Mouse (Mus musculus): Measurements from ENCODE around the gene Lmod3. TPM values are rescaled to one million over a fixed set of nuclear protein-coding genes. Genes with fewer than 3 reads are reported as not detected.

The Lmod3 gene
- polyA plus RNA-seq, 1 experiment from 2014 or later = 7.2 TPM

- H3K4me1 ChIP-seq = 0 out of 2 replicates have a peak, but pooled peaks cover 5% of the 10 kb centered on the region
- no peak overlapping the region for H3K4me2 ChIP-seq
- no peak for ATAC-seq (ENCODE audit: insufficient number of reproducible peaks, low FRiP score, low TSS enrichment, low read depth)
- no peak overlapping the region for H3K4me3 ChIP-seq
- 51% methylated on average over 3 of the region's 3 CpGs for WGBS
- H3K36me3 ChIP-seq = peaks cover 5% of the 10 kb centered on the region
- H3K9ac ChIP-seq = no peak overlapping the region
- no peak overlapping the region for H3K27ac ChIP-seq
- H3K9me3 ChIP-seq = no peaks in the 10 kb centered on the region
- no peaks in the 10 kb centered on the region for H3K27me3 ChIP-seq
Observed at GRCm38 (mm10) chr6:97290687-97291086, 38.1 kb upstream of the Lmod3 start.

- Histone ChIP-seq H3K27ac (no peak overlapping the region), H3K9ac (no peak overlapping the region), H3K4me2 (no peak overlapping the region), H3K4me1 (0 out of 2 replicates have a peak, but pooled peaks cover 5% of the 10 kb centered on the region), H3K27me3 (no peaks in the 10 kb centered on the region), H3K36me3 (no peaks in the 10 kb centered on the region), H3K9me3 (no peaks in the 10 kb centered on the region), H3K4me3 (no peak overlapping the region)
- no peak for ATAC-seq (ENCODE audit: insufficient number of reproducible peaks, low FRiP score, low TSS enrichment, low read depth)
- 84% methylated on average over 4 of the region's 4 CpGs for WGBS
Observed at GRCm38 (mm10) chr6:97289838-97290237, 37.3 kb upstream of the Lmod3 start.

GRCm38 (mm10) chr6:97289316-97289820 lies 36.8 kb upstream of the Lmod3 start:
- 65% methylated on average over 10 of the region's 10 CpGs for WGBS
- H3K4me1 ChIP-seq = 0 out of 2 replicates have a peak, but pooled peaks cover 5% of the 10 kb centered on the region
- no peak overlapping the region for H3K4me2 ChIP-seq
- ATAC-seq (ENCODE audit: insufficient number of reproducible peaks, low FRiP score, low TSS enrichment, low read depth) = no peak
- H3K27ac ChIP-seq = no peak overlapping the region
- H3K4me3 ChIP-seq = no peak overlapping the region
- H3K27me3 ChIP-seq = no peaks in the 10 kb centered on the region
- H3K36me3 ChIP-seq = no peaks in the 10 kb centered on the region
- no peaks in the 10 kb centered on the region for H3K9me3 ChIP-seq
- H3K9ac ChIP-seq = no peak overlapping the region

GRCm38 (mm10) chr6:97288047-97288855 lies 35.7 kb upstream of the Lmod3 start:
- no peak overlapping the region for H3K4me3 ChIP-seq
- 73% methylated on average over 19 of the region's 19 CpGs for WGBS
- H3K36me3 ChIP-seq = no peaks in the 10 kb centered on the region
- no peak overlapping the region for H3K27ac ChIP-seq
- H3K4me1 ChIP-seq = 0 out of 2 replicates have a peak, but pooled peaks cover 3% of the 10 kb centered on the region
- H3K9ac ChIP-seq = no peak overlapping the region
- H3K4me2 ChIP-seq = no peak overlapping the region
- no peaks in the 10 kb centered on the region for H3K27me3 ChIP-seq
- H3K9me3 ChIP-seq = no peaks in the 10 kb centered on the region
- no peak for ATAC-seq (ENCODE audit: insufficient number of reproducible peaks, low FRiP score, low TSS enrichment, low read depth)

GRCm38 (mm10) chr6:97286332-97286731 lies 33.8 kb upstream of the Lmod3 start:
- Histone ChIP-seq H3K4me2 (no peak overlapping the region), H3K27ac (no peak overlapping the region), H3K9ac (no peak overlapping the region), H3K27me3 (no peaks in the 10 kb centered on the region), H3K9me3 (no peaks in the 10 kb centered on the region), H3K4me3 (no peak overlapping the region), H3K4me1 (0 out of 2 replicates have a peak, but pooled peaks cover 2% of the 10 kb centered on the region), H3K36me3 (no peaks in the 10 kb centered on the region)
- WGBS = 85% methylated on average over 5 of the region's 5 CpGs
- ATAC-seq (ENCODE audit: insufficient number of reproducible peaks, low FRiP score, low TSS enrichment, low read depth) = no peak

- no peak for ATAC-seq (ENCODE audit: insufficient number of reproducible peaks, low FRiP score, low TSS enrichment, low read depth)
- H3K27ac ChIP-seq = no peak overlapping the region
- no peak overlapping the region for H3K4me3 ChIP-seq
- no peak overlapping the region for H3K9ac ChIP-seq
- no peaks in the 10 kb centered on the region for H3K9me3 ChIP-seq
- H3K27me3 ChIP-seq = 0 out of 2 replicates have a peak, but pooled peaks cover 4% of the 10 kb centered on the region
- H3K4me2 ChIP-seq = no peak overlapping the region
- H3K4me1 ChIP-seq = peaks cover 5% of the 10 kb centered on the region
- no peaks in the 10 kb centered on the region for H3K36me3 ChIP-seq
- 93% methylated on average over 1 of the region's 1 CpGs for WGBS
Observed at GRCm38 (mm10) chr6:97283676-97284075, 31.1 kb upstream of the Lmod3 start.

GRCm38 (mm10) chr6:97278878-97279277 lies 26.3 kb upstream of the Lmod3 start:
- WGBS = 46% methylated on average over 6 of the region's 6 CpGs
- no peak overlapping the region for H3K4me2 ChIP-seq

GRCm38 (mm10) chr6:97278014-97278787 lies 25.6 kb upstream of the Lmod3 start:
- 5% methylated on average over 19 of the region's 19 CpGs for WGBS

More at GRCm38 (mm10) chr6:97278878-97279277, 26.3 kb upstream of the Lmod3 start:
- Histone ChIP-seq H3K4me3 (no peak overlapping the region), H3K27ac (no peak overlapping the region), H3K9me3 (no peaks in the 10 kb centered on the region), H3K4me1 (peaks cover 26% of the 10 kb centered on the region), H3K36me3 (no peaks in the 10 kb centered on the region), H3K27me3 (peaks cover 7% of the 10 kb centered on the region; the same call in 1 of the 2 replicates), H3K9ac (no peak overlapping the region)
- ATAC-seq (ENCODE audit: insufficient number of reproducible peaks, low FRiP score, low TSS enrichment, low read depth) = no peak

GRCm38 (mm10) chr6:97276890-97277497 lies 24.4 kb upstream of the Lmod3 start:
- H3K4me2 ChIP-seq = no peak overlapping the region
- peaks cover 26% of the 10 kb centered on the region for H3K4me1 ChIP-seq
- peaks cover 7% of the 10 kb centered on the region; the same call in 1 of the 2 replicates for H3K27me3 ChIP-seq
- WGBS = 63% methylated on average over 5 of the region's 5 CpGs
- no peak overlapping the region for H3K9ac ChIP-seq
- H3K9me3 ChIP-seq = no peaks in the 10 kb centered on the region
- no peak overlapping the region for H3K4me3 ChIP-seq
- ATAC-seq (ENCODE audit: insufficient number of reproducible peaks, low FRiP score, low TSS enrichment, low read depth) = no peak
- no peak overlapping the region for H3K27ac ChIP-seq
- H3K36me3 ChIP-seq = no peaks in the 10 kb centered on the region

More at GRCm38 (mm10) chr6:97278014-97278787, 25.6 kb upstream of the Lmod3 start:
- peak overlapping the region; percentile 27; the same call in 1 of the 2 replicates for H3K9ac ChIP-seq
- ATAC-seq (ENCODE audit: insufficient number of reproducible peaks, low FRiP score, low TSS enrichment, low read depth) = peak; percentile 69; the same call in 1 of the 2 replicates
- H3K36me3 ChIP-seq = no peaks in the 10 kb centered on the region
- peak overlapping the region; percentile 28 for H3K4me3 ChIP-seq
- no peaks in the 10 kb centered on the region for H3K9me3 ChIP-seq
- peaks cover 7% of the 10 kb centered on the region; the same call in 1 of the 2 replicates for H3K27me3 ChIP-seq
- peaks cover 26% of the 10 kb centered on the region for H3K4me1 ChIP-seq
- H3K27ac ChIP-seq = no peak overlapping the region
- peak overlapping the region; percentile 58 for H3K4me2 ChIP-seq

- H3K4me1 ChIP-seq = peaks cover 26% of the 10 kb centered on the region
- H3K27ac ChIP-seq = no peak overlapping the region
- no peak overlapping the region for H3K9ac ChIP-seq
- H3K4me3 ChIP-seq = no peak overlapping the region
- H3K4me2 ChIP-seq = no peak overlapping the region
- H3K36me3 ChIP-seq = no peaks in the 10 kb centered on the region
- no peaks in the 10 kb centered on the region for H3K9me3 ChIP-seq
- ATAC-seq (ENCODE audit: insufficient number of reproducible peaks, low FRiP score, low TSS enrichment, low read depth) = no peak
- peaks cover 7% of the 10 kb centered on the region; the same call in 1 of the 2 replicates for H3K27me3 ChIP-seq
- 30% methylated on average over 4 of the region's 4 CpGs for WGBS
Observed at GRCm38 (mm10) chr6:97276366-97276765, 23.8 kb upstream of the Lmod3 start.

- no peak overlapping the region for H3K4me2 ChIP-seq
- peaks cover 7% of the 10 kb centered on the region; the same call in 1 of the 2 replicates for H3K27me3 ChIP-seq
- no peak overlapping the region for H3K4me3 ChIP-seq
- H3K27ac ChIP-seq = no peak overlapping the region
- H3K9ac ChIP-seq = no peak overlapping the region
- H3K36me3 ChIP-seq = no peaks in the 10 kb centered on the region
- peaks cover 26% of the 10 kb centered on the region for H3K4me1 ChIP-seq
- no peak for ATAC-seq (ENCODE audit: insufficient number of reproducible peaks, low FRiP score, low TSS enrichment, low read depth)
- no peaks in the 10 kb centered on the region for H3K9me3 ChIP-seq
- 31% methylated on average over 4 of the region's 4 CpGs for WGBS
Observed at GRCm38 (mm10) chr6:97275760-97276159, 23.2 kb upstream of the Lmod3 start.
